Mouse (Mus musculus) Patski (cell line): ENCODE measurements around the gene Mga. TPM values are rescaled to one million over a fixed set of nuclear protein-coding genes. Genes with fewer than 3 reads are reported as not detected.

Experiments used
- ATAC-seq: fragments of 100-300 bp; one replicate; pipeline ENCODE4 v1.8.0; 2021
- CTCF ChIA-PET: fragments of 350-600 bp; sonication (Branson Sonifier 250); formaldehyde crosslinking; loops from one replicate; lab custom pipeline; 2022; ENCODE audit warnings: inconsistent platforms; lab: Charles Lee
- POLR2A ChIA-PET: fragments of 350-600 bp; sonication (Branson Sonifier 250); formaldehyde crosslinking; loops from one replicate; lab custom pipeline; 2022; ENCODE audit warnings: antibody characterized with exemption, inconsistent platforms; lab: Charles Lee
- DNase-seq: peaks from one replicate; pipeline ENCODE4 v3.0.0-alpha.2; 2011; ENCODE audit warnings: low read depth, low spot score
- H3K27me3 ChIP-seq: fragments of 371-371 bp; one replicate; pipeline ENCODE4 v1.5.1; 2021
- CTCF ChIP-seq: fragments of 100-300 bp; IDR thresholded peaks from one replicate; pipeline ENCODE4 v1.5.1; 2021
- in situ Hi-C: fragments of 300-500 bp; cut with MboI; formaldehyde crosslinking; loops from 3 replicates; pipeline ENCODE4 v1.11.1; 2018; ENCODE audit warnings: low pct_unique_long_range_greater_than_20kb, mixed read lengths
- polyA plus RNA-seq: library from polyadenylated mRNA; unstranded; gene quantifications from one replicate; pipeline ENCODE4 v1.2.3, GENCODE M21; 2021

Mga gene
- polyA plus RNA-seq, 1 experiment from 2014 or later: 17.8 TPM

DNA sequence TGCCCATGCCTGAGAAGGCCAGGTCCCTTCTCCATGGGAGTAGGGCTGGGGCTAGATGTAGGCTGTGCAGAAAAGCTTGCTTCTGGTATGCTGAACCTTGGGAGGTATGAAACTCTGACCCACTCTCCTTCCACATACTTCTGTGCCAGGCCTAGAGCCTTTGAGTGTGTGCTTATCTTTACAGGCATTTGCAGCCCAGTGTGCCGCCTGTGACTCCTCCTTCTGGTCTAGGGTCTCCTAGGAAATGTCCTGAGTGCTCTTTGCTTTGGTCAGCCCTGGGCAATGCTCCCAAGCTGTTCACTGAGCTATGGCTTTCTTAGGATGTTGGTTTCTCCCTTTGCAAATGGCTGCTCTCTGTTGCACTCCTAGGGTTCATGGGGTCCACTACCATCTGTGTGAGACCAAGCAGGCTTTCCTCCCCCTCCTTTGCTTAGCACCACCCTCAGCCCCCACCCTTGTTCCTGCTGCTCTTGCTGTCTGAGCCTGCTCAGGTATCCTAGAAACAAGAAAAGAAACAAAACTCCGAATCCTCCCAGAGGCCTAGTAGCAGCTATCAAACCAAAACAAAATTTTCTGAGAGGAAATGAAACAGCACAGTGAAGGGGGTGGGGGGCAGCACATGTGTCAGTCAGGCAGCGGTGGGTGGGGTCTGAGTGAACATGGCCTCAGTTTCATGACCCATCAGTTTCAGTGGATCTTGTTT lies 104.0 kb downstream of the Mga start:
- DNase-seq: no peak
- no peak for ATAC-seq
- H3K27me3 ChIP-seq: no peaks in the 10 kb centered on the region
- in situ Hi-C loops: no loop called here
- POLR2A ChIA-PET: no interaction called here
- CTCF ChIA-PET: interaction anchor here (1.9 kb wide), 1 partner anchor 11 kb away, joined by 5 read pairs; no protein-coding TSS in a partner anchor
- TF ChIP-seq CTCF: no peak

GRCm38 (mm10) chr2:120001956-120002355 lies 104.9 kb downstream of the Mga start:
- TF ChIP-seq CTCF: no peak
- no peaks in the 10 kb centered on the region for H3K27me3 ChIP-seq
- ChIA-PET POLR2A (no interaction called here), CTCF (interaction anchor here (1.6 to 1.9 kb wide), 2 partner anchors 10 kb away, joined by 4 to 5 read pairs; no protein-coding TSS in a partner anchor)
- no peak for ATAC-seq
- in situ Hi-C loops: no loop called here
- DNase-seq: no peak

- ChIA-PET CTCF (no interaction called here), POLR2A (no interaction called here)
- in situ Hi-C loops: no loop called here
- TF ChIP-seq CTCF: no peak
- DNase-seq (no peak), ATAC-seq (no peak)
- no peaks in the 10 kb centered on the region for H3K27me3 ChIP-seq
Observed at GRCm38 (mm10) chr2:120003970-120004369, 106.9 kb downstream of the Mga start.

GRCm38 (mm10) chr2:120006696-120007095 lies 109.7 kb downstream of the Mga start:
- no peak for TF ChIP-seq CTCF
- POLR2A ChIA-PET: no interaction called here
- in situ Hi-C loops: no loop called here
- ATAC-seq (no peak), DNase-seq (no peak)
- CTCF ChIA-PET: no interaction called here
- H3K27me3 ChIP-seq: no peaks in the 10 kb centered on the region

GRCm38 (mm10) chr2:120007680-120008210 lies 110.7 kb downstream of the Mga start:
- no peak for TF ChIP-seq CTCF
- no peak for ATAC-seq
- in situ Hi-C loops: no loop called here
- DNase-seq: no peak
- CTCF ChIA-PET: interaction anchor here (9.1 kb wide), 1 partner anchor 37 kb away, joined by 51 read pairs; the partner anchor contains the start of gene Mapkbp1
- POLR2A ChIA-PET: no interaction called here
- no peaks in the 10 kb centered on the region for H3K27me3 ChIP-seq

DNA sequence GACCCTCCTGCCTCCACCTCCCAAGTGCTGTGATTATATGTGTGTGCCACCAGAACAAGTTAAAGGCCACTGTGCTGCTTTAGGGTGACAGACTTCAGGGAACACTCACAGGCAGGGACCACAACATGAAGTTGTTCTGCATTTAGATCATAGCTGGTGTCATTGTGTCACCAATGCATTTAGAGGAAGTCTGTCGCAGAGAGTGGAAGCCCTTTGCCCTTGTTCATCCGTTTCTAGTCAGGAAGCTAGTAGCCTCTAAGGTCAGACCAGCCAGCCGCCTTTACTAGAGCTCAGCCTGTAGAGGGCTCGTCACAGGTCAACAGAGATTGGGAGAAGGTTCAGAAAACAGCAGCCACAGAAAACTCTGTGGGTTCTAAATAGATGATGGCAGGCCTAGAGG lies 111.6 kb downstream of the Mga start:
- no peak for TF ChIP-seq CTCF
- in situ Hi-C loops: no loop called here
- DNase-seq (no peak), ATAC-seq (no peak)
- ChIA-PET POLR2A (no interaction called here), CTCF (interaction anchor here (9.1 kb wide), 1 partner anchor 38 kb away, joined by 51 read pairs; the partner anchor contains the start of gene Mapkbp1)
- no peaks in the 10 kb centered on the region for H3K27me3 ChIP-seq

DNA sequence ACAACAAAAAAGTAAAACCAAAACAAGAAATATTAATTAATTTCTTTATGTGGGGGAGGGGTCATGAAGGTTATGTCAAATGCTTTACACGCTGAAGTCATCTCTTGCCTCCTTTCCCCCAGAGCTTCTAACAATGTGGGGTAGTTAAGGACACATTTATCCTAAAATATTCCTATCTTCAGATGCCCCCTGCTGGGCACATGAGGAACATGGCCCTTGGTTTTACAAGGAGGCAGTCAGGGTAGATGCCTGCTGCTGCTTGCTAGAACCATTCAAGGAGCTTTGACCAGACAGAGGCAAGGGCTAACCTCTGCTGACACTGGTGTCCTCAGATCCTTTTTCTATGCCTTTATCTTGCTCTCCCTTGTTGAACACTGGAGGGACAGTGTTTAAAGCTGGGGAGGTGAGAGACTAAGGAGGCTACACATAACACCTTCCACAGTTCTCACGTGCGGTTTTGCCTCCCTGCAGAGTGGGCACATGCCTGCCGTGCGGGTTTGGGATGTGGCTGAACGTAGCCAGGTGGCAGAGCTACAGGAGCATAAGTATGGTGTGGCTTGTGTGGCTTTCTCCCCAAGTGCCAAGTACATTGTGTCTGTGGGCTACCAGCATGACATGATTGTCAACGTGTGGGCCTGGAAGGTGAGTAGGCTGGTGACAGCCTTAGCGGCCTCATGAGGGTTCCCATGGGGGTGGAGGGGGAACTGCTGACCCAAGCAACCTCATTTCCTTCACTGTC lies 114.6 kb downstream of the Mga start:
- ChIA-PET CTCF (interaction anchor here (0.8 to 9.1 kb wide), 6 partner anchors 9 to 48 kb away, joined by 4 to 51 read pairs (median 4); partner anchors contain the start of gene Mapkbp1), POLR2A (interaction anchor here (1.2 kb wide), 1 partner anchor 39 kb away, joined by 3 read pairs; the partner anchor contains the start of gene Mapkbp1)
- no peaks in the 10 kb centered on the region for H3K27me3 ChIP-seq
- in situ Hi-C loops: no loop called here
- DNase-seq (no peak), ATAC-seq (no peak)
- no peak for TF ChIP-seq CTCF

GRCm38 (mm10) chr2:120012924-120013323 lies 115.9 kb downstream of the Mga start:
- POLR2A ChIA-PET: no interaction called here
- DNase-seq (no peak), ATAC-seq (no peak)
- in situ Hi-C loops: no loop called here
- TF ChIP-seq CTCF: no peak
- CTCF ChIA-PET: interaction anchor here (1.4 to 9.1 kb wide), 2 partner anchors 11 to 42 kb away, joined by 4 to 51 read pairs; partner anchors contain the start of gene Mapkbp1
- no peaks in the 10 kb centered on the region for H3K27me3 ChIP-seq

GRCm38 (mm10) chr2:120013831-120014486 lies 116.9 kb downstream of the Mga start:
- no peak for TF ChIP-seq CTCF
- H3K27me3 ChIP-seq: no peaks in the 10 kb centered on the region
- ATAC-seq (no peak), DNase-seq (no peak)
- CTCF ChIA-PET: interaction anchor here (1.4 to 9.1 kb wide), 3 partner anchors 8 to 43 kb away, joined by 4 to 51 read pairs (median 6); partner anchors contain the start of gene Mapkbp1
- in situ Hi-C loops: no loop called here
- POLR2A ChIA-PET: no interaction called here

DNA sequence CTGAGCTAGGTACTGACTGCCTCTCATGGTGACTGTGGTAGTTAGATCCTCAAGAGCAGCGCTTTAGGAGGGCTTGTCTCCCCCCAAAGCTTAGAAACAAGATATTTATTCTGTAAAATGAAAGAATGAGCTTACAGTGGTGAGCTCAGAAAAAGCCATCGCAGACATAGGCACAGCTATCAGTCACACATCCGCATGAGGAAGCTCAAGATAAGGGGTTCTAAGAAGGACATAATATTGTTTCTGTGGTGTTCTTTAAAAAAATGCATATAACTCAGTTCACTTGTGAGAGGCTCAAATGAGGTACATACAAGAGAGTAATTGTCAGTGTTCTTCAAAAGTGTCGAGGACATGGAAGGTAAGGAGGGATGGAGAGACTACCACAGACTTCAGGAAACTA lies 118.9 kb downstream of the Mga start:
- ATAC-seq (no peak), DNase-seq (no peak)
- TF ChIP-seq CTCF: no peak
- H3K27me3 ChIP-seq: no peaks in the 10 kb centered on the region
- ChIA-PET POLR2A (interaction anchor here (1.3 kb wide), 1 partner anchor 11 kb away, joined by 3 read pairs; no protein-coding TSS in a partner anchor), CTCF (interaction anchor here (2.1 to 9.1 kb wide), 2 partner anchors 13 to 45 kb away, joined by 10 to 51 read pairs; partner anchors contain the start of genes Gm28042, Jmjd7 and Mapkbp1)
- in situ Hi-C loops: loop anchor here (5.0 kb wide), 1 partner anchor 44 kb away; the partner anchor contains the start of gene Mapkbp1
